Mouse (Mus musculus): ENCODE data around the gene Abhd12. TPM values are rescaled to one million over a fixed set of nuclear protein-coding genes. Genes with fewer than 3 reads are reported as not detected.

Gene Abhd12
- total and polyA plus RNA-seq, 3 experiments, result 17.2 to 24.5 (median 23.9) TPM

DNA sequence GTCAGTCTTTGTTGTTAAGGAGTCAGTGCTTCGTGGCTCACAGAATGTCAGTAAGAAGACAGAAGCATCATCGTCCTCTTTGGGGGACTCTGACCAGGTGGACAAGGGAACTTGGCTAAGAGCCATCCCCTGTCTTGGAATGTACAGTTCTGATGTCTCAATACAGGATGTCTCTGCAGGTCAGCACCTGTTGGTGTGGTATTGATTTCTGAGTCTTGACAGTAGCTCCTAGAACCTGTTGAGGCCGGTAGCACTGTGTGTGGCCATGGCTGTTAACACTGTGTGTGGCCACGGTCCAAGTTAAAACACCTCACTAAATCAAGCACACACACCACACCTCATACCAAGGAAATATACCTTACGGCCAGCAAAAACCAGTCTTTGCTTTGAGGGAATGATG is 103.9 kb downstream of the Abhd12 start:
- TF ChIP-seq POLR2AphosphoS5 (IDR thresholded peaks at IDR 0.05; ENCODE audit: insufficient replicate concordance, low read depth, low read length) (no peak), TAL1 (conservative IDR thresholded peaks at IDR 0.05; ENCODE audit: low read depth, low read length) (no peak), GATA2 (IDR thresholded peaks at IDR 0.05; ENCODE audit: borderline replicate concordance, low read depth, low read length) (no peak), GATA1 (IDR thresholded peaks at IDR 0.05; ENCODE audit: borderline replicate concordance, low read length) (no peak), CTCF (IDR thresholded peaks at IDR 0.05; ENCODE audit: low read depth, low read length) (no peak)
- peaks cover 17% of the 10 kb centered on the region for H3K36me3 ChIP-seq (replicated peaks)
- ATAC-seq (ENCODE audit: extremely low read depth, insufficient number of reproducible peaks, low FRiP score, poor library complexity, severe bottlenecking), result no peak

DNA sequence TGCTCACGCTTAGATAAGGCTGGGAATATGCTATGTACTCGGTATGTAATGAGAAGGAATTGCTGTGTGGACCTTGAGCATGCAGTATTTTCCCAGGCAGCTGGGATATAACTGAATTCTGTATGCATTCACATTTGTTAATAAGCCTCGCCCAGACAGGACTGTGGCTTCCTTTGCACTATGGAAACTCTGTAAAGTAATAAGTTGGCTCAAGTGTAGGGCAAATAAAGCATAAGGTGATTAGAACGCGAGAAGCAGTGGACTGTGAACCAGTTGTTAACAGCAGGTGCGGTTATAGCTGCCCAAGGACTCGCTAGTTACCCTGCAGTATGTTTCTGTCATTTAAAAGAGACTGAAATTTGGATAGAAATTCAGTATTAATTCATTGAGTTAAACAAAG is 106.5 kb downstream of the Abhd12 start:
- no peak for ATAC-seq (ENCODE audit: extremely low read depth, insufficient number of reproducible peaks, low FRiP score, poor library complexity, severe bottlenecking)
- H3K36me3 ChIP-seq (replicated peaks), result peaks cover 17% of the 10 kb centered on the region
- no peaks in the 10 kb centered on the region for H3K9me3 ChIP-seq (replicated peaks)
- TF ChIP-seq TAL1 (conservative IDR thresholded peaks at IDR 0.05; ENCODE audit: low read depth, low read length) (no peak), CTCF (IDR thresholded peaks at IDR 0.05; ENCODE audit: low read depth, low read length) (no peak), GATA2 (IDR thresholded peaks at IDR 0.05; ENCODE audit: borderline replicate concordance, low read depth, low read length) (no peak), POLR2AphosphoS5 (IDR thresholded peaks at IDR 0.05; ENCODE audit: insufficient replicate concordance, low read depth, low read length) (no peak), GATA1 (IDR thresholded peaks at IDR 0.05; ENCODE audit: borderline replicate concordance, low read length) (no peak)
- H3K4me3 ChIP-seq (ENCODE audit: low read depth, low read length), result no peak overlapping the region
- DNase-seq (ENCODE audit: low spot score), result no peak
- H3K27me3 ChIP-seq (ENCODE audit: insufficient read depth, low read length), result no peaks in the 10 kb centered on the region
- no peaks in the 10 kb centered on the region for H3K4me1 ChIP-seq (ENCODE audit: insufficient read depth, low read depth, low read length)

More for the DNA sequence above, 103.9 kb downstream of the Abhd12 start:
- Histone ChIP-seq H3K4me1 (ENCODE audit: insufficient read depth, low read depth, low read length) (no peaks in the 10 kb centered on the region), H3K27me3 (ENCODE audit: insufficient read depth, low read length) (no peaks in the 10 kb centered on the region), H3K4me3 (ENCODE audit: low read depth, low read length) (no peak overlapping the region), H3K9me3 (replicated peaks) (no peaks in the 10 kb centered on the region)
- no peak for DNase-seq (ENCODE audit: low spot score)

DNA sequence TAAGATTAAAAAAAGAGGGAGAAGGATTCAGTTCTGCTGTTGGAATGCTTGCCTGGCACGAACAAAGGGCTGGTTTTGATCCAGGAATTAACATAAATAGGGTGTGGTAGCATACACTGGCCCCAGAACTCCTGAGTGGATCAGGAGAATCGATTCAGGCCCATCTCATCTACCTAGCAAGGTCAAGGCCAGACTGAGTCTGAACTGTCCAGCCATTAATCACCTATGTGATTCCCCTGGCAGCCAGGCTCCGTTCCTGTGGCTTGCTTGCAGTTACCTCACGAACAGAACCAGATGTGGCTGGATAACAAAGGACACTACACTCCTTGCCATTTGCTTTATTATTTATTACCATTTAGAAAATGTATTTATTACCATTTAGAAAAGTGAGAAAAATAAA is 111.2 kb downstream of the Abhd12 start:
- no peak overlapping the region for H3K4me3 ChIP-seq (ENCODE audit: low read depth, low read length)

DNA sequence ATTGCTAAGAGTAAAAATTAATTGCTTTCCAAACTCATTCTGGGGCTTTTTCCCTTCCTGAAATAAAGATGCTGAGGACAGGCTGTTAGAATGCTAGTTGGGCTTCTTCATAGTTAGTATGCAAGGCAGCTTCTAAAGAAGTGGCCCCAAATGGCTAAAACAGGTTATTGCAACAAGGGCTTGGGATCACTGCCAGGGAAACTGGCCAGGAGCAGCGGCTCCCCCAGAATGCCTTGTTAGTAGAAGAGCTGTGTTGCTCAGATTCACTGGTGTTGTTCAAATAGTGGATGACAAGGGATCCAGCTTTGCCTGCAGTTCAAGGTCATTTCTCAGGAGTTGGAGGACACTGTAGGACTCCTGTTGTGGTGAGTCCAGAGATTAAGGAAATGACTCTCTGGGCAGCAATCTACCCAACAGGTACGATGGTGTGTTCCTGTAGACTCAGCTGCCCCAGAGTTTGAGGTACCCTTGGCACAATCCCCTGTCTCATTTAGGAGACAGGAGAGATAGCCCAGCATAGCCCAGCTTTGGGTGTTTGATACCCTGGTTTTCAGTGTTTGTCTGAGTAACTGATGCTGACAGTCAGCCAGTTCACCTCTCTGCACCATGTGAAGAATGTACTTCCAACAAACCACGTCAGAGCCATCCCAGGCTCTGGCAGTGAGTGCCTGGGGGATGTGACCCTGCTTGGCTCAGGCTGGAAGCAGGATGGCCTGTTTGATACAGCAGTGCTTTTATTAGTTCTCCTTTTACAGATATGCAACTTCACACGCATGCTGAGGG is 115.6 kb downstream of the Abhd12 start:
- H3K4me3 ChIP-seq (ENCODE audit: low read depth, low read length), result no peak overlapping the region
- no peaks in the 10 kb centered on the region; the same call in none of the 2 replicates for H3K27me3 ChIP-seq (ENCODE audit: insufficient read depth, low read length)
- TF ChIP-seq CTCF (IDR thresholded peaks at IDR 0.05; ENCODE audit: low read depth, low read length), result no peak
- no peak for TF ChIP-seq POLR2AphosphoS5 (IDR thresholded peaks at IDR 0.05; ENCODE audit: insufficient replicate concordance, low read depth, low read length)
- TF ChIP-seq GATA2 (IDR thresholded peaks at IDR 0.05; ENCODE audit: borderline replicate concordance, low read depth, low read length), result no peak
- no peak for TF ChIP-seq GATA1 (IDR thresholded peaks at IDR 0.05; ENCODE audit: borderline replicate concordance, low read length)
- TF ChIP-seq TAL1 (conservative IDR thresholded peaks at IDR 0.05; ENCODE audit: low read depth, low read length), result no peak
- H3K9me3 ChIP-seq (replicated peaks), result no peaks in the 10 kb centered on the region
- H3K36me3 ChIP-seq (replicated peaks), result peaks cover 9% of the 10 kb centered on the region
- peaks cover 21% of the 10 kb centered on the region for H3K4me1 ChIP-seq (ENCODE audit: insufficient read depth, low read depth, low read length)
- ATAC-seq (ENCODE audit: extremely low read depth, insufficient number of reproducible peaks, low FRiP score, poor library complexity, severe bottlenecking), result no peak
- DNase-seq (ENCODE audit: low spot score), result no peak

More for the DNA sequence above, 111.2 kb downstream of the Abhd12 start:
- Histone ChIP-seq H3K9me3 (replicated peaks) (no peaks in the 10 kb centered on the region), H3K36me3 (replicated peaks) (peaks cover 15% of the 10 kb centered on the region), H3K27me3 (ENCODE audit: insufficient read depth, low read length) (no peaks in the 10 kb centered on the region), H3K4me1 (ENCODE audit: insufficient read depth, low read depth, low read length) (no peaks in the 10 kb centered on the region)
- TF ChIP-seq TAL1 (conservative IDR thresholded peaks at IDR 0.05; ENCODE audit: low read depth, low read length) (no peak), CTCF (IDR thresholded peaks at IDR 0.05; ENCODE audit: low read depth, low read length) (no peak), GATA2 (IDR thresholded peaks at IDR 0.05; ENCODE audit: borderline replicate concordance, low read depth, low read length) (no peak), POLR2AphosphoS5 (IDR thresholded peaks at IDR 0.05; ENCODE audit: insufficient replicate concordance, low read depth, low read length) (no peak), GATA1 (IDR thresholded peaks at IDR 0.05; ENCODE audit: borderline replicate concordance, low read length) (no peak)
- DNase-seq (ENCODE audit: low spot score), result no peak
- no peak for ATAC-seq (ENCODE audit: extremely low read depth, insufficient number of reproducible peaks, low FRiP score, poor library complexity, severe bottlenecking)

DNA sequence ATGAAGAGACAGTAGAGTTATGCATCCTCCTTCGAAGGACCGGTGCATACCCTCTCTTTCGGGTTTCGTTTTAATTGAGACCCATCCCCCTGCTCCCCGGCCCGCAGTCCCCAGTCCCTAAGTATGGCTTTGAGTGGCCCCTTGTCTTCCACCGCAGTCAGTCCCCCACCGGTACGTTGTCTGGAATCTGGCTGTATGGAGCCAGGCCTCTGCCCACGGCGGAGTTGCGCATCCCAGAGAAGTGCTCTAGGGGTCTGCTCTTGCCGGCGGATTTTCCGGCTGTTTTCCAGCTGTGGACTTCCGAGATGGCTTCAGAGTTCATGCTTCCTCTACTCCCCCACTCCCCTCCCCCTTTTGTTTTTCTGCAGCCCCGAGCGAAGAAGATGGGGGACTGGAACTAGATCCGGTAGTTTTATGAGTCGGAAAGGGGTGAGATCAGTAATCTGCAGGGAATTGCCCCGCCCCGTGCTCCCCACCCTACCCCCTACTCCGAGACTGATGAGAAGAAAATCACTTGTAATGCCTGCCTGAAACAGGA is 117.2 kb downstream of the Abhd12 start:
- H3K4me1 ChIP-seq (ENCODE audit: insufficient read depth, low read depth, low read length), result peaks cover 35% of the 10 kb centered on the region
- TF ChIP-seq GATA2 (IDR thresholded peaks at IDR 0.05; ENCODE audit: borderline replicate concordance, low read depth, low read length), result no peak
- TF ChIP-seq TAL1 (conservative IDR thresholded peaks at IDR 0.05; ENCODE audit: low read depth, low read length), result no peak
- TF ChIP-seq POLR2AphosphoS5 (IDR thresholded peaks at IDR 0.05; ENCODE audit: insufficient replicate concordance, low read depth, low read length), result no peak
- no peak for TF ChIP-seq GATA1 (IDR thresholded peaks at IDR 0.05; ENCODE audit: borderline replicate concordance, low read length)
- no peak for TF ChIP-seq CTCF (IDR thresholded peaks at IDR 0.05; ENCODE audit: low read depth, low read length)
- H3K36me3 ChIP-seq (replicated peaks), result peaks cover 5% of the 10 kb centered on the region
- no peaks in the 10 kb centered on the region; the same call in none of the 2 replicates for H3K27me3 ChIP-seq (ENCODE audit: insufficient read depth, low read length)
- ATAC-seq (ENCODE audit: extremely low read depth, insufficient number of reproducible peaks, low FRiP score, poor library complexity, severe bottlenecking), result no peak
- peak; percentile 9 for DNase-seq (ENCODE audit: low spot score)
- no peaks in the 10 kb centered on the region for H3K9me3 ChIP-seq (replicated peaks)
- H3K4me3 ChIP-seq (ENCODE audit: low read depth, low read length), result peak overlapping the region; percentile 97
